Mouse (Mus musculus) ES-E14 (cell line): Measurements from ENCODE around the gene Ctss.

Source experiments
- HCFC1 ChIP-seq: IDR thresholded peaks from 2 replicates; pipeline ENCODE4 v1.6.1; 2012; ENCODE audit warnings: low read length, inconsistent platforms, borderline replicate concordance; ENCODE audit not compliant: insufficient read depth
- MAFK ChIP-seq: IDR thresholded peaks from 2 replicates; pipeline ENCODE4 v1.6.1; 2014; ENCODE audit warnings: mild to moderate bottlenecking, low read depth, low read length, inconsistent platforms; ENCODE audit not compliant: insufficient read depth
- ZC3H11A ChIP-seq: IDR thresholded peaks from 2 replicates; pipeline ENCODE4 v1.6.1; 2012; ENCODE audit warnings: low read depth, mild to moderate bottlenecking, inconsistent platforms, low read length, borderline replicate concordance
- ZNF384 ChIP-seq: IDR thresholded peaks from 2 replicates; pipeline ENCODE4 v1.6.1; 2012; ENCODE audit warnings: low read depth, low read length, inconsistent platforms

DNA sequence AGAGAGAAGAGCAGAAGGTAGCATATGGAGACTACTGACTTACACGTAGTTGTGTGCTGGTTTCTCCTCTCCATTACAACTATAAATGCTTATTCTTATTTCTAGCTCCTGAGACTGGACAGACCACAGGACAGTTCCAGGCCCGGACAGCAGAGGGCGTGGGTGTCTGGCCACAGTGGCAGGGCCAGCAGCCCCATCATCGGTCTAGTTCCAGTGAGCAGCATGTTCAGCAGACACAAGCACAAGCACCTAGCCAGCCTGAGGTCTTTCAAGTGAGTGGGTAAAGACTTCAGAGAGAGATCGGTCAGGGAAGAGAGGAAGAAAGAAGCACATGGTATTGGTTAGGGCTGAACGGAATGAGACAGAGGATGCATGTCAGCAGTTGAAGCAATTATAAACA, 32.2 kb upstream of the Ctss start:
- TF ChIP-seq HCFC1 (no peak), ZNF384 (no peak), MAFK (no peak), ZC3H11A (no peak)
